28 mouse cellular contexts compared by ENCODE assay signal in genomic region chr19:17983416-17983815, GRCm38 (mm10).
A peak's percentile ranks its signal among the peaks of the same experiment; 100 is the strongest.
DNase-seq lines count a peak whose midpoint lies in the region; ATAC-seq lines count a peak whose summit lies in the region.
"Had no signal": no experiment of that assay in that cellular context is flagged by ENCODE, and none has a peak within 500 bp of the region (broad histone marks: within the 10 kb centered on the region; RNA-seq: fewer than 3 reads in every experiment).

No protein-coding gene starts in this region.

- no peak for ATAC-seq in kidney, embryonic 15.5 days (replicated peaks; ENCODE audit: low FRiP score)
- ATAC-seq: forebrain, embryonic 16.5 days; intestine, embryonic 16.5 days; Patski had no signal

- H3K4me2 ChIP-seq in kidney, embryonic 15.5 days = no peak overlapping the region
- H3K4me2 ChIP-seq: heart, embryonic 12.5 days; hindbrain, embryonic 13.5 days; limb, embryonic 12.5 days; liver, embryonic 15.5 days; lung, embryonic 15.5 days; midbrain, embryonic 11.5 days had no signal

- H3K9ac ChIP-seq in kidney, embryonic 15.5 days = no peak overlapping the region
- H3K9ac ChIP-seq: heart, embryonic 12.5 days; hindbrain, embryonic 13.5 days; limb, embryonic 12.5 days; liver, embryonic 15.5 days; lung, embryonic 15.5 days had no signal

- H3K36me3 ChIP-seq in kidney, embryonic 15.5 days = no peaks in the 10 kb centered on the region
- H3K36me3 ChIP-seq: heart, embryonic 12.5 days; hindbrain, embryonic 13.5 days; limb, embryonic 12.5 days; liver, embryonic 15.5 days; lung, embryonic 15.5 days had no signal

- peak; percentile 21 to 61 for DNase-seq in frontal cortex, postnatal 36 days (ENCODE audit: low spot score in 2 of 2)
- no peak for DNase-seq in frontal cortex, postnatal 10 days (ENCODE audit: low spot score in 2 of 2)
- peak; percentile 63 for DNase-seq in right cerebral cortex, adult 18-20 months
- DNase-seq in right cerebral cortex, postnatal 4 days = no peak
- DNase-seq in left cerebral cortex, adult 9 months (ENCODE audit: low spot score in 2 of 2) = peak; percentile 15 to 37
- DNase-seq in telencephalon, adult 2 months (ENCODE audit: low read depth, low spot score) = peak; percentile 66
- DNase-seq: adrenal gland, postnatal 25 days; cerebellum, adult 18-20 months; cerebellum, postnatal 14 days; heart, adult 2 months; heart, postnatal 4 days; kidney, adult 8-10 months; kidney, postnatal 10 days; lung, postnatal 36 days; thymus, adult 2 months; thymus, postnatal 4 days had no signal

- H3K27me3 ChIP-seq in kidney, embryonic 15.5 days = no peaks in the 10 kb centered on the region
- H3K27me3 ChIP-seq: heart, embryonic 12.5 days; hindbrain, embryonic 13.5 days; limb, embryonic 12.5 days; liver, embryonic 15.5 days; lung, embryonic 15.5 days; Patski had no signal

- WGBS in kidney, embryonic 15.5 days = 89% methylated on average over 1 of the region's 1 CpGs

- H3K4me1 ChIP-seq in kidney, embryonic 15.5 days = no peaks in the 10 kb centered on the region
- H3K4me1 ChIP-seq: heart, embryonic 12.5 days; hindbrain, embryonic 13.5 days; limb, embryonic 12.5 days; liver, embryonic 15.5 days; lung, embryonic 15.5 days had no signal

- no peak overlapping the region for H3K27ac ChIP-seq in kidney, embryonic 15.5 days
- H3K27ac ChIP-seq: heart, adult 2 months; hindbrain, embryonic 13.5 days; limb, embryonic 12.5 days; liver, embryonic 15.5 days; lung, embryonic 15.5 days; stomach, postnatal 0 days had no signal

- H3K9me3 ChIP-seq in kidney, embryonic 15.5 days (replicated peaks) = no peaks in the 10 kb centered on the region
- H3K9me3 ChIP-seq: heart, embryonic 12.5 days; hindbrain, embryonic 13.5 days; limb, embryonic 12.5 days; liver, embryonic 15.5 days; lung, embryonic 15.5 days had no signal

- no peak overlapping the region for H3K4me3 ChIP-seq in kidney, embryonic 15.5 days (replicated peaks)
- H3K4me3 ChIP-seq: erythroblast, embryonic 14.5 days; heart, adult 2 months; heart, embryonic 12.5 days; hindbrain, embryonic 13.5 days; limb, embryonic 12.5 days; liver, embryonic 15.5 days; lung, embryonic 15.5 days had no signal

Comparison
In these comparisons a context has a peak if more than half of its experiments do, and no peak if none do; other contexts are left out.
1. DNase-seq: peak in frontal cortex, postnatal 36 days (2 of 2), right cerebral cortex, adult 18-20 months (single experiment), left cerebral cortex, adult 9 months (2 of 2) and telencephalon, adult 2 months (single experiment); none in frontal cortex, postnatal 10 days (0 of 2) and right cerebral cortex, postnatal 4 days (single experiment).